Mouse (Mus musculus) central nervous system, embryonic 14 days (tissue): ENCODE data around the gene Cdiptos. TPM values are rescaled to one million over a fixed set of nuclear protein-coding genes. Genes with fewer than 3 reads are reported as not detected.

Source experiments
- polyA plus RNA-seq: library from polyadenylated mRNA; depleted of rRNA; stranded (reverse); fragments of >200 nt; gene quantifications from 2 replicates; pipeline ENCODE4 v1.2.3, GENCODE M21; 2012; rRNA removed

Gene Cdiptos
- 0.85 and 0.95 TPM in 2 replicates for polyA plus RNA-seq

GRCm38 (mm10) chr7:126975950-126976866 lies at the start of gene Cdiptos:
Cdiptos (minus strand) TSS chr7:126976098.

GRCm38 (mm10) chr7:127020901-127021562 lies 45.1 kb upstream of the Cdiptos start, which contains the start of the genes Gm42742 and Prrt2:
Gm42742 (minus strand) TSS chr7:127021097.
Prrt2 (minus strand) TSS chr7:127021211.

GRCm38 (mm10) chr7:127016971-127017949 lies 41.4 kb upstream of the Cdiptos start, which contains the start of gene Pagr1a:
Pagr1a (minus strand) TSS chr7:127017352.

GRCm38 (mm10) chr7:127016481-127016485 lies 40.4 kb upstream of the Cdiptos start, which contains the start of gene Pagr1b:
Pagr1b (minus strand) TSS chr7:127016484.

GRCm38 (mm10) chr7:127014320-127014719 lies 38.4 kb upstream of the Cdiptos start, which contains the start of gene Mvp:
Mvp (minus strand) TSS chr7:127014621.

GRCm38 (mm10) chr7:126975893-126975949 lies 177 bp downstream of the Cdiptos start, which contains the start of gene Cdipt:
Cdipt (plus strand) TSS chr7:126975914.

GRCm38 (mm10) chr7:126949793-126950646 lies 25.9 kb downstream of the Cdiptos start, which contains the start of gene Sez6l2:
Sez6l2 (plus strand) TSS chr7:126950563.

GRCm38 (mm10) chr7:126949403-126949792 lies 26.5 kb downstream of the Cdiptos start, which contains the start of gene Asphd1:
Asphd1 (minus strand) TSS chr7:126949582.

GRCm38 (mm10) chr7:126928384-126929037 lies 47.4 kb downstream of the Cdiptos start, which contains the start of gene Kctd13:
Kctd13 (plus strand) TSS chr7:126928879.

GRCm38 (mm10) chr7:126922624-126923060 lies 53.3 kb downstream of the Cdiptos start, which contains the start of gene Tmem219:
Tmem219 (minus strand) TSS chr7:126922917.

Other genes with a start within 250 kb of the Cdiptos start
- gene Mapk3, start 216.5 kb downstream of the Cdiptos start, polyA plus RNA-seq = 176 and 184 TPM in 2 replicates
- 10.8 and 13.6 TPM in 2 replicates for gene Gdpd3, start 209.8 kb downstream of the Cdiptos start, polyA plus RNA-seq
- 193 and 202 TPM in 2 replicates for gene Ypel3, start 199.1 kb downstream of the Cdiptos start, polyA plus RNA-seq
- gene Tbx6, start 194.6 kb downstream of the Cdiptos start, polyA plus RNA-seq = 1.8 and 1.9 TPM in 2 replicates
- gene Ppp4c, start 183.6 kb downstream of the Cdiptos start, polyA plus RNA-seq = 212 and 213 TPM in 2 replicates
- gene Fam57b, start 178.4 kb downstream of the Cdiptos start, polyA plus RNA-seq = 145 and 162 TPM in 2 replicates
- gene 4930451I11Rik, start 144.5 kb downstream of the Cdiptos start, polyA plus RNA-seq = not detected in 2 replicates
- 9.8 and 10.8 TPM in 2 replicates for gene Doc2a, start 128.7 kb downstream of the Cdiptos start, polyA plus RNA-seq
- gene Hirip3, start 114.1 kb downstream of the Cdiptos start, polyA plus RNA-seq = 94.8 and 104 TPM in 2 replicates
- 82.6 and 86.4 TPM in 2 replicates for gene Ino80e, start 113.7 kb downstream of the Cdiptos start, polyA plus RNA-seq
- gene Taok2, start 91.4 kb downstream of the Cdiptos start, polyA plus RNA-seq = 103 and 114 TPM in 2 replicates
- gene Tmem219, start 53.2 kb downstream of the Cdiptos start, polyA plus RNA-seq = 30.6 and 32.0 TPM in 2 replicates
- gene Kctd13, start 47.2 kb downstream of the Cdiptos start, polyA plus RNA-seq = 88.9 and 93.8 TPM in 2 replicates
- gene Asphd1, start 26.5 kb downstream of the Cdiptos start, polyA plus RNA-seq = 16.9 and 17.6 TPM in 2 replicates
- 72.8 and 76.2 TPM in 2 replicates for gene Sez6l2, start 25.5 kb downstream of the Cdiptos start, polyA plus RNA-seq
- gene Cdipt, start 184 bp downstream of the Cdiptos start, polyA plus RNA-seq = 126 and 133 TPM in 2 replicates
- 3.9 and 5.7 TPM in 2 replicates for gene Mvp, start 38.5 kb upstream of the Cdiptos start, polyA plus RNA-seq
- 1.4 and 1.5 TPM in 2 replicates for gene Pagr1b, start 40.4 kb upstream of the Cdiptos start, polyA plus RNA-seq
- 15.3 and 18.9 TPM in 2 replicates for gene Pagr1a, start 41.3 kb upstream of the Cdiptos start, polyA plus RNA-seq
- gene Gm42742, start 45.0 kb upstream of the Cdiptos start, polyA plus RNA-seq = 111 and 124 TPM in 2 replicates
- gene Prrt2, start 45.1 kb upstream of the Cdiptos start, polyA plus RNA-seq = 54.6 and 70.1 TPM in 2 replicates
- 309 and 326 TPM in 2 replicates for gene Maz, start 50.9 kb upstream of the Cdiptos start, polyA plus RNA-seq
- gene Kif22, start 66.4 kb upstream of the Cdiptos start, polyA plus RNA-seq = 42.4 and 56.6 TPM in 2 replicates
- 0.10 TPM in 1 of 2 replicates, not detected in the other for gene Zg16, start 111.2 kb upstream of the Cdiptos start, polyA plus RNA-seq
- 2.1 TPM in 2 replicates for gene AI467606, start 115.3 kb upstream of the Cdiptos start, polyA plus RNA-seq
- gene Qprt, start 146.1 kb upstream of the Cdiptos start, polyA plus RNA-seq = 0.68 and 1.5 TPM in 2 replicates
- gene Spn, start 161.7 kb upstream of the Cdiptos start, polyA plus RNA-seq = 0.10 and 0.19 TPM in 2 replicates
- gene Cd2bp2, start 220.0 kb upstream of the Cdiptos start, polyA plus RNA-seq = 139 and 140 TPM in 2 replicates
- 55.6 and 59.0 TPM in 2 replicates for gene Tbc1d10b, start 232.4 kb upstream of the Cdiptos start, polyA plus RNA-seq
- gene Mylpf, start 232.8 kb upstream of the Cdiptos start, polyA plus RNA-seq = 4.0 and 196 TPM in 2 replicates